Mouse (Mus musculus): ENCODE measurements at regions not wholly inside any gene's neighbourhood (a gene's known extent, or its start where the extent isn't known, plus 50 kb on each side); places are given as distances from the start of the nearest gene placed in this dataset.

- ATAC-seq (replicated peaks; ENCODE audit: low FRiP score, low read depth) (no peak), DNase-seq (ENCODE audit: low spot score) (no peak)
- H3K27me3 ChIP-seq (ENCODE audit: insufficient read depth, low read length) = no peaks in the 10 kb centered on the region
- H3K36me3 ChIP-seq (ENCODE audit: insufficient read depth, low read length) = no peaks in the 10 kb centered on the region
- no peak overlapping the region for H3K4me2 ChIP-seq (ENCODE audit: low read length)
- WGBS = 62% methylated on average over 5 of the region's 5 CpGs
- no peaks in the 10 kb centered on the region; the same call in 1 of the 2 replicates for H3K4me1 ChIP-seq (replicated peaks; ENCODE audit: insufficient read depth, low read length)
- H3K4me3 ChIP-seq (replicated peaks; ENCODE audit: low read depth, low read length) = no peak overlapping the region
- H3K9me3 ChIP-seq (replicated peaks; ENCODE audit: low read length) = no peaks in the 10 kb centered on the region
- H3K9ac ChIP-seq (ENCODE audit: low read depth, low read length) = no peak overlapping the region
- H3K27ac ChIP-seq = no peak overlapping the region
- no peak for TF ChIP-seq CTCF (IDR thresholded peaks at IDR 0.05; ENCODE audit: low read depth)
Observed at GRCm38 (mm10) chr1:186405693-186406092, 288.6 kb upstream of the Lyplal1 start.

GRCm38 (mm10) chr1:186399762-186400161 is 282.7 kb upstream of the Lyplal1 start:
- Histone ChIP-seq H3K9ac (ENCODE audit: low read depth, low read length) (no peak overlapping the region), H3K36me3 (ENCODE audit: insufficient read depth, low read length) (no peaks in the 10 kb centered on the region), H3K4me1 (replicated peaks; ENCODE audit: insufficient read depth, low read length) (no peaks in the 10 kb centered on the region), H3K4me3 (replicated peaks; ENCODE audit: low read depth, low read length) (no peak overlapping the region), H3K27ac (no peak overlapping the region), H3K9me3 (replicated peaks; ENCODE audit: low read length) (no peaks in the 10 kb centered on the region), H3K4me2 (ENCODE audit: low read length) (no peak overlapping the region), H3K27me3 (ENCODE audit: insufficient read depth, low read length) (no peaks in the 10 kb centered on the region)
- 50% methylated on average over 8 of the region's 8 CpGs for WGBS
- DNase-seq (ENCODE audit: low spot score) (peak; percentile 64), ATAC-seq (replicated peaks; ENCODE audit: low FRiP score, low read depth) (no peak)
- no peak for TF ChIP-seq CTCF (IDR thresholded peaks at IDR 0.05; ENCODE audit: low read depth)

DNA sequence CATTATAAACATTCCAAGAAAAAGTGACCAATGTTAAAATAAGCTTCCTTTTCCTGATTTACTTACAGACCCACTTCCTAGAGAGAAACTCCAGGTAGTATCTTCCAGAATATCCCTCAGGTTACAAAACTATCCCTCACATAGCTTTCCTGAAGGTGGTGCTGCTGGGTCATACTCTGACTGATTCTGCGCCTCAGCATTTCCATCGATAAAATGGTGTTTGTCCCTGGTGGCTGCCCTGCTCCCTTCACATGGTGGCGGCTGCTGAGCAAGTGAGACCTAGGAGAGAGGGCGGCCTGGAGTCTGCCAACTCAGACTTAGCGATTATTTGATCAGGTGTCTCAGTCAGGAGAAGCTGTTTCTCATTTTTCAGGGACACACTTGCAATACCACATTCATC is 275.9 kb upstream of the Lyplal1 start:
- Histone ChIP-seq H3K27ac (no peak overlapping the region), H3K27me3 (ENCODE audit: insufficient read depth, low read length) (no peaks in the 10 kb centered on the region), H3K9ac (ENCODE audit: low read depth, low read length) (no peak overlapping the region), H3K4me2 (ENCODE audit: low read length) (no peak overlapping the region), H3K4me3 (replicated peaks; ENCODE audit: low read depth, low read length) (no peak overlapping the region), H3K9me3 (replicated peaks; ENCODE audit: low read length) (no peaks in the 10 kb centered on the region), H3K36me3 (ENCODE audit: insufficient read depth, low read length) (no peaks in the 10 kb centered on the region), H3K4me1 (replicated peaks; ENCODE audit: insufficient read depth, low read length) (no peaks in the 10 kb centered on the region)
- DNase-seq (ENCODE audit: low spot score) = no peak
- ATAC-seq (replicated peaks; ENCODE audit: low FRiP score, low read depth) = no peak
- peak; percentile 63 for TF ChIP-seq CTCF (IDR thresholded peaks at IDR 0.05; ENCODE audit: low read depth)
- 51% methylated on average over 5 of the region's 5 CpGs for WGBS

DNA sequence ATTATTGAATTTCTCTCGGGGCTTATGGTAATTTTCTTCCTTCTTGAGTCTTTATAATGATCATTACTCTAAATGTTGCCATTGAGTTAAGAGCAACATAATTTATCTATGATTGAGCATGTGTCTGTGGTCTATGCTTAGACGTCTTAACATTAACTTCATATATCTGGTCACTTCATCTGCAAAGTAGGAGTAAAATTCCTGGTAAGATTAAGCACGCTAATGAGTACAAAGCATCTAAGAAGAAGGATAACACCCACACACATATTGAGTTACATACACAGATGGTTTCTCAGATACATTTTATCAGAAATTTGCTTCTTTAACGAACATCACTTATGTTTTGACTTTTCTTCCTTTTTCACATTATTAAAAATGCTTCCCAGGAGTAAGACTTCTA is 267.3 kb upstream of the Lyplal1 start:
- no peaks in the 10 kb centered on the region for H3K27me3 ChIP-seq (ENCODE audit: insufficient read depth, low read length)
- ATAC-seq (replicated peaks; ENCODE audit: low FRiP score, low read depth) = no peak

DNA sequence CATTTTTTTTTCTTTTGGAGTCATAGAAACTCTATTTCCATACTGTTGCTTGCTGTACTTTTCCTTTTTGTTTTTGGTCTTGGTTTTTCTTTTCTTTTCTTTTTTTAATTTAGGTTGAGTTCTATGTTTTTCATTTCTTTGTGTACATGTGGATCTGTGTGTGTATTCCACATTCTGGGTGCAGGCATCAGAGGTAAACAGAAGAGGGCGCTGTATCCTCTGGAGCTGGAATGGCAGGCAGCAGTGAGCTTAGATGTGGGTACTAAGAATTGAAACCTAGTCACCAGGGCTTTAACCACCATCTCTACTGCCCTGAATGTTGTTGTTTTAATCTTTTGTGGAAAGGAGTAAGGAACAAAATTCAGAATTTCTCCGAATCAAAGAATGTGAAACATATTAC is 266.3 kb upstream of the Lyplal1 start:
- no peak for ATAC-seq (replicated peaks; ENCODE audit: low FRiP score, low read depth)
- TF ChIP-seq CTCF (IDR thresholded peaks at IDR 0.05; ENCODE audit: low read depth) = peak; percentile 32
- WGBS = 82% methylated on average over 2 of the region's 2 CpGs

More for the DNA sequence above, 267.3 kb upstream of the Lyplal1 start:
- Histone ChIP-seq H3K4me3 (replicated peaks; ENCODE audit: low read depth, low read length) (no peak overlapping the region), H3K27ac (no peak overlapping the region), H3K4me1 (replicated peaks; ENCODE audit: insufficient read depth, low read length) (no peaks in the 10 kb centered on the region), H3K36me3 (ENCODE audit: insufficient read depth, low read length) (no peaks in the 10 kb centered on the region), H3K9me3 (replicated peaks; ENCODE audit: low read length) (no peaks in the 10 kb centered on the region), H3K9ac (ENCODE audit: low read depth, low read length) (no peak overlapping the region), H3K4me2 (ENCODE audit: low read length) (no peak overlapping the region)
- DNase-seq (ENCODE audit: low spot score) = no peak
- 73% methylated on average over 4 of the region's 4 CpGs for WGBS
- TF ChIP-seq CTCF (IDR thresholded peaks at IDR 0.05; ENCODE audit: low read depth) = no peak

DNA sequence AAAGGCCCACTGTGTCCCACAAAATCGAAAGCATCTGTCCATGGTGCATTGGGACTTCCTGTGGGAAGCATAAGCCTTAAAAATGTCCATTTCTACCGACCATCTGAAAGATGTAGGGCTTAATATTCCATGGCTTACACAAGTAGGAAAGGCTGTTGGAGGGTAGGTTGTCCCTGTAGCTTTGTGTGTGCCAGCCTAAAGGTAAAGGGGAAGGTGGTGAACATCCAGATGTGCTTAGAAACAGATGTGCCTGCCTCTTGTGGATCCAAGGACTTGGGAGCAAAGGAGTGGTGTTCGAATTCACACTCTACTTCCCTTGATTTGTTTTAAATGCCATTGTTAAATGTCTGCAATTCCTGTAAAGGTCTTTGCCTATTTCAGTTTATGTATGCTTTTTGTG is 265.9 kb upstream of the Lyplal1 start:
- Histone ChIP-seq H3K27me3 (ENCODE audit: insufficient read depth, low read length) (no peaks in the 10 kb centered on the region), H3K27ac (no peak overlapping the region), H3K36me3 (ENCODE audit: insufficient read depth, low read length) (no peaks in the 10 kb centered on the region), H3K9ac (ENCODE audit: low read depth, low read length) (no peak overlapping the region), H3K4me3 (replicated peaks; ENCODE audit: low read depth, low read length) (no peak overlapping the region), H3K4me2 (ENCODE audit: low read length) (no peak overlapping the region), H3K9me3 (replicated peaks; ENCODE audit: low read length) (no peaks in the 10 kb centered on the region), H3K4me1 (replicated peaks; ENCODE audit: insufficient read depth, low read length) (no peaks in the 10 kb centered on the region)
- TF ChIP-seq CTCF (IDR thresholded peaks at IDR 0.05; ENCODE audit: low read depth) = no peak
- ATAC-seq (replicated peaks; ENCODE audit: low FRiP score, low read depth) (no peak), DNase-seq (ENCODE audit: low spot score) (no peak)
- 82% methylated on average over 3 of the region's 3 CpGs for WGBS

More for the DNA sequence above, 266.3 kb upstream of the Lyplal1 start:
- H3K9ac ChIP-seq (ENCODE audit: low read depth, low read length) = no peak overlapping the region
- DNase-seq (ENCODE audit: low spot score) = no peak
- H3K4me1 ChIP-seq (replicated peaks; ENCODE audit: insufficient read depth, low read length) = no peaks in the 10 kb centered on the region
- H3K4me2 ChIP-seq (ENCODE audit: low read length) = no peak overlapping the region
- no peak overlapping the region for H3K4me3 ChIP-seq (replicated peaks; ENCODE audit: low read depth, low read length)
- no peaks in the 10 kb centered on the region for H3K27me3 ChIP-seq (ENCODE audit: insufficient read depth, low read length)
- no peaks in the 10 kb centered on the region for H3K36me3 ChIP-seq (ENCODE audit: insufficient read depth, low read length)
- H3K9me3 ChIP-seq (replicated peaks; ENCODE audit: low read length) = no peaks in the 10 kb centered on the region
- no peak overlapping the region for H3K27ac ChIP-seq

Data from kidney, postnatal 0 days (tissue).